Mouse (Mus musculus) spleen, postnatal 36 days (tissue): Measurements from ENCODE around the gene Abcc8.
"Not testable (repeated sequence)": the region's sequence is repeated elsewhere in the genome, so short reads cannot be mapped to it uniquely, and the experiment has no call there.

ENCODE experiments used
- DNase-seq, 2 experiments: peaks; one replicate each; pipeline ENCODE4 v3.0.0; 2022; ENCODE audit warnings: low spot score in 2 of 2, mixed read lengths in 1 of 2

Abcc8 gene

GRCm38 (mm10) chr7:46179431-46180275 is at the start of gene Abcc8:
Gene Abcc8 (minus strand): TSS chr7:46180033.
- no peak for DNase-seq

- no peak for DNase-seq
Observed at GRCm38 (mm10) chr7:46226936-46227335, 47.1 kb upstream of the Abcc8 start.

DNA sequence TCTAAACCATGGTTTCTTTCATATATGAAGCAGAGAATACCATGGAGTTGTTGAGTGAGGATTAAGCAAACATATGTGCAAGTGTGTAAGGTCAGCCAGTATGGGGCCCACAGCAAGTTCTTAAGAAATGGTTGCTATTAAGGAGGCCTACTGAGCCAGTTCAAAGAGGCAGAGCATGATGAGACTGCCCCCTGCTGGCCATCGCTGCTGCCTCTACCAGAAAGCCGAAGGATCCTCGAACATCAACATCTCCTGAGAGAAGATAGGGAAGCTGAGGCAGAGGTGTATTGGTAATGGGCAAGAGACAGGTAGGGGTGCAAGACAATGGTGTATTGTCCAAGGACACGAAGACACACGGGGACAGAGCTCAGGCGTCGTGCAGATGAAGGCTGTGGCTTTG is 46.4 kb upstream of the Abcc8 start:
- peak; percentile 9 to 12 for DNase-seq

DNA sequence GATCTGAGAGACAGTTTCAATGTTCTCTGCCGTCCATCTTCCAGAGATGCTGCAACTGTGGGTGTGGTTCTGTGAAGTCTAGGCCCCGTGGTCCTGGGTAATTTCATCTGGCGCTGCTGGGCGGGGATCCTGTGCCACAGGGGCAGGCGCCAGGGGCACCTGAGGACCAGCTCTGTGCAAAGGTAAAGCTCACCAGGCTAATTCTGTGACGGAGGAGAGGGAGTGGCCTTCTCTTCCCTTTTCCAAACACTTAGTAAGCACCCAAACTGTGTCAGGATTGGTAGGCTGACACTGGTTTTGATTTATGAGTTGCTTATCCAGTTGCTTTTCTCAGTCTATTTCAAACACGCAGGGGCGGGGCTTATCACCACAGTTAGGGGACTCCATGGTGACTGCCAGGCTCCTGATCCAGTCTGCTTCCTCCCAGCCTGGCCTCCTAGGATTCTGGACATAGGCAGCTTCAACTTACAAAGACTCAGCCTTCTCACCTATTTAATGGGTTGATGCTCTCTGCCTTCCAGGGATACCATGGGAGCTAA is 40.8 kb upstream of the Abcc8 start:
- DNase-seq, result no peak

DNA sequence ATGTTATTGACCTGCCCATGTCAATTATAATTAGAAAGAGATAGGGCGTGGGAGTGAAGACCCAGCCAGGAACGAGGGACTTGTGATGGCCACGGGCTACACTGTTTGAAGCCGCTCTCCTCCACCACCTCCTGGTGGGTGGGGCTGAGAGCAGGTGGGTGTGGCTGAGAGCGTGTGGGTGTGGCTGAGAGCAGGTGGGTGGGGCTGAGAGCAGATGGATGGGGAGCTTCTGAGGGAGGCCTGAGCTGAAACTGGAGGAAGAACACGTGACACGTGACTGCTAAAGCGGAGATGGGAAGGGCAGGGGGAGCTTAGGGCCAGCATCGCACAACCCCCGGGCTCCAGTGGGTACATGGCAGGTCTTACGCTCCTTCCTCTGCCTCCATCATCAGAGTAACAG is 38.6 kb upstream of the Abcc8 start:
- DNase-seq, result no peak

- DNase-seq, result no peak
Observed at GRCm38 (mm10) chr7:46216481-46216880, 36.6 kb upstream of the Abcc8 start.

- no peak for DNase-seq
Observed at GRCm38 (mm10) chr7:46210276-46210675, 30.4 kb upstream of the Abcc8 start.

DNA sequence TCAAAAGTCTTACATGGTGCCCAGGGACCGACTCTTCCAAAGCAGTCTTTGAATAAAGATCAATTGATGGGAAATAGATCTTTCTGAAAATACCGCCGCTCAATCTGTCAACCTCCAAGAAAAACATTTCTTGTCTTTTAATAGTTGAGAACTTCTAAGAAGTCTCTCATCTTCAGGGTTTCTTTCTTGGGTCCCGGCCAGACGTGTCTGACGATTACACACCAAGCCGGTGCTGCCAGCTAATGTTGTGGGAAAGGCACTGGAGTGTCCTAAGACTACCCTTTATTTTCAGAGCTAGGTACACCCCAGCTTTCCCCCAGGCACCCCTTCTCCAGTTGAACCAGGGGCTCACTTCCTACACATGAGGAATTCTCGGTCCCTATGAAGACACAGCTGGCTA is 28.3 kb upstream of the Abcc8 start:
- no peak for DNase-seq

DNA sequence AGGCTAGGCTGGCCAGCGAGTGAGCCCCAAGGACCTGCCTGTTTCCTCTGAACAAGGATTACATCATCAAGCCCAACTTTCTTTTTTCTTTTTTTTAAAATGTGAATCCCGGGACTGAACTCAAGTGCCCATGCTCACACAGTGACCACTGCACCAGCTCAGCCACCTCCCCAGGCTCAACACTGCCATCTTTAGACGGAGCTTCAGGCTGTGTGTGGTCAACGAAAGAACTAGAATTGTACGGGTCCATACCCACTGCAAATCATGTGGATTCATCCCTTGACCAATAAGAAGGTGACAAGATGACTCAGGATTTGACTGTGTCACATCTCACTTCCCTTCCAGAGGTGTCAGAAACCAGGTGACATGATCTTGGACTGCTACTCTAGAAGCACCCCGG is 24.9 kb upstream of the Abcc8 start:
- DNase-seq, result no peak

GRCm38 (mm10) chr7:46204046-46204471 is 24.2 kb upstream of the Abcc8 start:
- peak; percentile 8 to 10 for DNase-seq

- DNase-seq, result no peak
Observed at GRCm38 (mm10) chr7:46201649-46202048, 21.8 kb upstream of the Abcc8 start.

DNA sequence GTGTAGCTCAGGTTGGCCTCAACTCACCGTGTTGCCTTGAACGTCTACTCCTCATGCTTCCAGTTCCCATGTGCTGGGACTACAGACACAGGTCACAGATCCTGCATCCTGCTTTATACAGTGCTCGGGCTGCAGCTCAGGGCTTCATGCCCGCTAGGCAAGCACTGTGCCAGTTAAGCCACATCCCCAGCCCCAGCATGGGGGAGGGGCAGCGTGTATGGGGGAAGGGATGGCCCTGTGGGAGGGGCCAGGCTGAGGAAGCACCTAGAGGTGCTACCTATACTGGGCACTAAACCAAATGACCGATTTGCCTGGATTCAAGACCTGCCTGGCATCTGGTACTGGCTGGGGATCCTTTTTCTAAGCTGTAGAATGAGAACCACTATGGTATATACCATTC is 20.2 kb upstream of the Abcc8 start:
- DNase-seq, result no peak

- DNase-seq, result no peak
Observed at GRCm38 (mm10) chr7:46195356-46195755, 15.5 kb upstream of the Abcc8 start.

GRCm38 (mm10) chr7:46184232-46184631 is 4.4 kb upstream of the Abcc8 start:
- peak in 1 of 2 experiments; percentile 20 for DNase-seq

DNA sequence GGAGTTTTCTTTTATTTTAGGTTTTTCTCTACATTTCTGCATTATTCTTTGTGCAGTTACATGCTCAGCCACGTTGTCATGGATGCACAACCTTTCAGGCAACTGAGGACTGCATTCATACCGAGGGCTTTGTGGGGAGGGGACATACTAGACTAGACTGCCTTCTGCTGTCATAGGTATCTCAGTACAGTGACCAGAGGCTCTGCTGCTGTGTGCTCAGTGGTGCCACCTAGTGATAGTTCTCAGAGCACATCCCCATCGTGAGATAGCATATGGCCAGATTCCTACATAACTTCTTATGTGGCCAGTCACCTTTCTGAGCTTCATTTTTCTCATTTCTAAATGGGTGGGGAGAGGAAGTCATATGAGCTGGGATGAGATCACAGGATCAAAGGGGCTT is 1.8 kb upstream of the Abcc8 start:
- peak; percentile 21 to 23 for DNase-seq

DNA sequence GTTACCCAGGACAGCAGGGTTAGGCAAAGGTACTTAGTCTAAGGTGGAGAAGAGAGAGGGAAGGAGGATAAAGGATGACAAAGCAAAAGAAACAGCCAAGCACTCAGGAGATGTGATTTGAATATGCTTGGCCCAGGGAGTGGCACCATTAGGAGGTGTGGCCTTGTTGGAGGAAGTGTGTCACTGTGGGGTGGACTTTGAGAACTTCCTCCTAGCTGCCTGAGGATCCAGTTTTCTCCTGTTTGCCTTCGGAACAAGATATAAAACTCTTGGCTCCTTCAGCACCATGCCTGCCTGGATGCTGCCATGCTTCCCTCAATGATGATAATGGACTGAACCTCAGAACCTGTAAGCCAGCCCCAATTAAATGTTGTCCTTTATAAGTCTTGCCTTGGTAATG is 10.9 kb downstream of the Abcc8 start:
- DNase-seq, result not testable (repeated sequence)

DNA sequence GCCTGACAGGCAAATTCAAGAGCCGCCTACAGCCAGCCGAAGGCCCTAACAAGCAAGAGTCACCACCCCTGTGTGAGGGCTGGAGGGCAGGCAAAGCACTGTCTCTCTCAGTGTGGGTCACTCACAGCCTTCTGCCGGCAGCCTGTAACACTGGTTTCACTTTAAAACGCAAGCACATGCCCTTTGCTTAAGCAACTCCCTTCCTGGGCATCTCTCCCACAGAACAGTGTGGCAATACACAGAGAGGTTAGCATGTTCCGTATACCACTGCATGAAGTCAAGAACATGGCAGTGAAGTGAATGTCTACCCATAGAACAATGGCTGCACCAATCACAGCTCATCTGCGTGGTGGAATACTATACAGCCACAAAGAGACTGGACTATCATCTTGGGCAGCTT is 11.4 kb downstream of the Abcc8 start:
- DNase-seq, result no peak

DNA sequence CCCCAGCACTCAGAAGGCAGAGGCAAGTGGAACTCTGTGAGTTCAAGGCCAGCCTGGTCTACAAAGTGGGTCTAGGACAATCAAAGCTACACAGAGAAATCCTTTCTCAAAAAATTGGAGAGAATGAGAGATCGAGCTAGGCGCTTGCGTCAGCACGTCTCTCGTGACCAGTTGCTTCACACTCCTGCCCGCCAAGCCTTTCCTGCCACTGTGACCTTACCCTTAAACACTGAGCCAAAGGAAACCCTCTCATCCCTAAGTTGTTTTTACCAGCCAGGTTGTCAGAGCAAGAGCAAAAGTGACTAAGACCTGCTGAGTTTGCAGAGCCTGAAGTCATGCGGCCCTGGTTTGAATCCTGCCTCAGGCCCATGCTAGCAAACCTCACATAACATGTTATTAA is 11.9 kb downstream of the Abcc8 start:
- no peak for DNase-seq

DNA sequence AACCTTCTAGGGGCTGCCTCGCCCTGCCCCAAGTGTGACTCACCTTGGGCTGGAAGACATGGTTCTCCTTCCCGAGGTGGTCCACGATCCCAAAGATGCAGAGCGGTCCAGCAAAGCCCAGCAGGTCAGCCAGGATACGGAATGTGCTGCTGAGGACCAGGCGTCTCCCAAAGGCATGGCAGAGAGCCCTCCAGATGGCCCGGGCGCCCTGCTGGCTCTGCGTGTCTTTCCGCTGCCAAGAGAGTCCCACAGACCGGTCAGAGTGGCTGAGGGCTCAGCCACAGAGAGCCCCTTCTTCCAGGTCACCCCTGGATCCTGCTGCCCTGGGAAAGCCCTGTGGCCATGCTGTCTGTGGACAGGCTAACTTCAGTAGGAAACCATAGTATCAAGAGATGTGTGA is 14.0 kb downstream of the Abcc8 start:
- DNase-seq, result no peak

DNA sequence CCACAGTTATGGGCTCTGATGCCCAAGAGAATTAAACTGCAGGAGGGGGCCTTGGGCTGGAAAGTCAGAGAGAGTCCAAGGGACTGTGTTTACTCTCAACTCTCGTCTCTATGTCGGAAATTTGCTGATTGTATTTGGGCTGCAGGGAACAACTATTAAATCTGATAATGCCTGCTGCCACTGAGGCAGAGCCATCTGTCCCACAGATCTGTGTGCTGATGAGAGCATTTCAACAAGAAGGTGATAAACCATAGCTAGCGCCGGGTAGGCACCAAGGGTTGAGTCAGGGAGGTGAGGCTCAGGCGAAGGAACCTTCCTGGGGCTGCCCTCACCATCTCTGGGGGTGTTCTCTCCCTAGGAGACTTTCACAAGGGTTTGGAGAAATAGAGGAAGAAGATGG is 17.1 kb downstream of the Abcc8 start:
- no peak for DNase-seq

GRCm38 (mm10) chr7:46162132-46162727 is 17.6 kb downstream of the Abcc8 start:
- DNase-seq, result no peak

GRCm38 (mm10) chr7:46161615-46162014 is 18.2 kb downstream of the Abcc8 start:
- no peak for DNase-seq

GRCm38 (mm10) chr7:46157746-46158145 is 22.1 kb downstream of the Abcc8 start:
- no peak for DNase-seq
